13 mouse cellular contexts compared by ENCODE assay signal in the genomic region with DNA sequence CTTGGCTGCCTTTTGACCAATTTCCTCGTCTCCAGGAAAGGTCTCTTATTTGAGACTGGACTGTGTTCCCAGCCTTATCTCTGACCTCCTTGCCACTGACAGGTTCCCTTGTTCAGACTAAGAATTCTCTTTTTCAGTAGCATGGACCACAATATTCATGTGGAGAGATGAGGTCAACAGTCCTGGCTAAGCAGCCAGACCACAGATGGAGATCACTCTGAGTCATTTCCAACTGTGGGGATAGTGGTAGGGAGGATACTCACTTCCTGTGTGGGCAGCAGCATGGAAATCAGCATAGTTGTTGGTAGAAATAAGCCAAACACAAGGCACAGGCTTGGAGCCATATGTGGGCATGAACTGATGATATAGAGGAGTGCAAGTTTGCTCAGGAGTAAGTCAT. TPM values are rescaled to one million over a fixed set of nuclear protein-coding genes. Genes with fewer than 3 reads are reported as not detected.
DNase-seq lines count a peak whose midpoint lies in the region.
"Had no signal": no experiment of that assay in that cellular context is flagged by ENCODE, and none has a peak within 500 bp of the region (broad histone marks: within the 10 kb centered on the region; RNA-seq: fewer than 3 reads in every experiment).

No protein-coding gene starts in this region.

- intact Hi-C loops in gastrocnemius, postnatal 36 days (cut with DNase I), result no loop called here

- DNase-seq in heart, adult 11 months, result peak; percentile 87
- no peak for DNase-seq in heart, adult 8-10 months (ENCODE audit: low spot score)
- DNase-seq in 3T3-L1 (ENCODE audit: low read depth, low spot score), result peak; percentile 94
- peak; percentile 78 for DNase-seq in cerebellum, adult 11-12 months
- peak; percentile 61 to 69 for DNase-seq in cerebellum, postnatal 36 days
- DNase-seq in yolk sac, embryonic 10.5 days (ENCODE audit: low spot score), result no peak
- no peak for DNase-seq in adrenal gland, adult 2 months
- no peak for DNase-seq in gastrocnemius, postnatal 36 days
- DNase-seq: gastrocnemius, adult 2 months; heart, postnatal 10 days; lung, postnatal 4 days; thymus, postnatal 36 days had no signal

RNA-seq across cellular contexts. Expression of a gene that starts 52.9 kb away (rescaled TPM):
- total RNA-seq in heart, adult 8-10 months (2022), result 1 to 10 TPM in 1 of 4 experiments, under 1 TPM in 3; 0.30 to 1.0 (median 0.52) TPM
- not detected for total RNA-seq in adrenal gland, adult 2 months (2021)
- polyA plus RNA-seq in adrenal gland, adult 2 months (2012; rRNA removed), result 0.07 TPM in 1 of 2 replicates, not detected in the other
- under 1 TPM in 1 of 2 experiments, not detected in 1; 0.15 TPM for total RNA-seq in gastrocnemius, postnatal 36 days (2021)
- total RNA-seq: gastrocnemius, adult 2 months had no signal
- polyA plus RNA-seq: small intestine, adult 2 months had no signal

Comparison
In these comparisons a context has a peak if more than half of its experiments do, and no peak if none do; other contexts are left out.
1. DNase-seq: peak in heart, adult 11 months (single experiment), 3T3-L1 (single experiment), cerebellum, adult 11-12 months (single experiment) and cerebellum, postnatal 36 days (2 of 2); none in heart, adult 8-10 months (single experiment), yolk sac, embryonic 10.5 days (single experiment), adrenal gland, adult 2 months (single experiment) and gastrocnemius, postnatal 36 days (0 of 2).